Mouse (Mus musculus) left cerebral cortex, adult 8-10 months (tissue): Measurements from ENCODE around the gene Stambp. TPM values are rescaled to one million over a fixed set of nuclear protein-coding genes. Genes with fewer than 3 reads are reported as not detected.

ENCODE experiments used
- DNase-seq, 2 experiments: peaks; one replicate each; pipeline ENCODE4 v3.0.0; 2022; ENCODE audit warnings: low spot score in 2 of 2
- total RNA-seq, 4 experiments: library from RNA; stranded (reverse); gene quantifications; 2 replicates each; pipeline ENCODE4 v1.2.4; 2022

Stambp gene
- total RNA-seq, 4 experiments from 2014 or later, result 32.9 to 39.3 (median 37.3) TPM

DNA sequence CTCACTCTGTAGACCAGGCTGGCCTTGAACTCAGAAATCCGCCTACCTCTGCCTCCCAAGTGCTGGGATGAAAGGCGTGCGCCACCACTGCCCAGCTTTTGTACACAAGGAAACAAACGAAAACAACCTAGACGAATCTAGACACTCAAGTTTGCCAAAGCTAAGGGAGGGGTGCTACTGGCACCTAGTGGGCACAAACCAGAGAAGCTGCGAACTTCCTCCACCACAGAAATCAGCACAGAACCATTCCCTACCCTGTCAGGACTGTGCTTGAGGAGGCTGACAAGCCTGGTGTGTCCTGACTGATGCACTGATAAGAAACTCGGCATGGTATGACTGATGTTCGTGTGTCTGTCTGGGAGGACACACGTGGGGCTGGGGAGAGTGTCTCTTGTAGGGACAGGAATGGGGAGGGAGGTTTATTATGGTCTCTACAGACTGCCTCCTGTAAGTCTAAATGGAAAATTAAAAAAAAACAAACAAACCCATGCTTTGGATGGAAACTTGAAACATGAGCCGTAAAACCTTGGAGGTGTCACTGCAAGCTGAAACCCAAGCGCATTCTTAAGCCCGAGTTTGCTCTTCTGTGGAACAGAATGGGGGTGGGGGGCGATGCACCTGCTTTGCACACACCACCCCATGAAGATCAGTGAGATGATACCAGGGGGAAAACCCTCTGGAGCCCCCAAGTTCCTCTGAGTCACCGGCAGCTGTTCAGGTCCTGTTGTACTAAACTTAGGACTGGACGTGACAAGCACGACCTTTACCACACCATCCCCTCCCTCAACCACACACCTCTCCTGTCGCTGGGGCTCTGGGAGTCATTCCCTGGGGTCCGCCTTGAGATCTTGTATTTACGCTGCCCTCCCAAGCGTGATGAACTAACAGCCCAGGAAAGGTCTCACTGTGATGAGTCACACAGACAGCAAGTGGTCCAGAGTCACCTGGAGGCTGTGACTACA is 3.3 kb downstream of the Stambp start:
- no peak for DNase-seq

DNA sequence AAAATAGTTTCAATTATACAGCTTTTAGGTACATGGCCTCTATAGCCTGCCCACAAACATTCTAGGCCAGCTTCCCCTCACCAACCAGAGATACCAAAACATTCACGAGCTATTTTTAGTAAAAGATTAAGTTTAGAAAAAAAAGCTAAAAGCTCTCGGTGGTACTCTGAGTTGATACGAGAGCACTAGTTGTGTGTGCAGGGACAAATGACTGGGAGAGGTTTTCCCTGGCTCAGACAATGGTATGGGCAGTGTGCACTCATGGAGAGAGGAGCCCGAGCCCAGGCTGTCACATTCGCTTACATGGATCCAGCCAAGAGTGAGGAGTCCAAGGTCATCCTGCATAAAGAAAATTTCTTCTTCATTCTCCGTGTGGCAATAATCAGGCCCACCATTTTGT is 16.6 kb downstream of the Stambp start:
- DNase-seq, result no peak

DNA sequence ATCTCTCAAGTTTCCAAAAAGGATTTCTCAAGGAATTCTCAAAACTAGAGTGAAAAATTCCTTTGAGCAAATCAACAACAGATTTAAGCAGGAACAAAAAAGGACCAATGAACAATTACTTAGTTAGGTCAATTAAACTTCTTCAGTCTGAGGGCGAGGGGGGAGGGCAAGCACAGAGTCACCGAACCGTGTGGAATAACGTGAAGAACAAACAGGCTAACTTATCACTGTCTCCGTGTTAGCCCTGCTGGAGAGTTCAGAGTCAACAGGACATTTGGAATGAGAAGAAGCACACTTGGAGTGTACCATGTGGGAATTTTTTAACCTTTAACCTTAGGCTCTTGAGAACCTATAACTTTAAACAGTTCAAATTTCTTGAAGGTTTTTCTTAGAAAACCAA is 24.2 kb downstream of the Stambp start:
- DNase-seq, result no peak

DNA sequence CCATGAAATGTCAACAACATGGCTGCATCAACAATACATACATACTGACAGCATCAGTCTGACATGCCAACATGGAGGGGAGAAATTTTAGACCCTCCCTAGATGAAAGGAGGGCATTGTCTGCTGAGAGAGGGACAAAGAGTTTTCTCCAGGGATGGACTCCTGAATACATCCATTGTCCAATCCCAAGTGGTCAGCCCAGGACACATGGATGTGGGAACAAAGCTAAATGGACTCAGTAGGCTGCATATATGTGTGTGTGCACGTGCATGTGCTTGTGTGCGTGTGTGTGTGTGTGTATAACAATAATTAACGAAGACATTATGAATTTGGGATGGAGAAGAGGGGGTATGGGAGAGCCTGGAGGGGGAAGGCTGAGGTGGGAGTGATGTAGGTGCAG is 26.8 kb downstream of the Stambp start:
- no peak for DNase-seq

DNA sequence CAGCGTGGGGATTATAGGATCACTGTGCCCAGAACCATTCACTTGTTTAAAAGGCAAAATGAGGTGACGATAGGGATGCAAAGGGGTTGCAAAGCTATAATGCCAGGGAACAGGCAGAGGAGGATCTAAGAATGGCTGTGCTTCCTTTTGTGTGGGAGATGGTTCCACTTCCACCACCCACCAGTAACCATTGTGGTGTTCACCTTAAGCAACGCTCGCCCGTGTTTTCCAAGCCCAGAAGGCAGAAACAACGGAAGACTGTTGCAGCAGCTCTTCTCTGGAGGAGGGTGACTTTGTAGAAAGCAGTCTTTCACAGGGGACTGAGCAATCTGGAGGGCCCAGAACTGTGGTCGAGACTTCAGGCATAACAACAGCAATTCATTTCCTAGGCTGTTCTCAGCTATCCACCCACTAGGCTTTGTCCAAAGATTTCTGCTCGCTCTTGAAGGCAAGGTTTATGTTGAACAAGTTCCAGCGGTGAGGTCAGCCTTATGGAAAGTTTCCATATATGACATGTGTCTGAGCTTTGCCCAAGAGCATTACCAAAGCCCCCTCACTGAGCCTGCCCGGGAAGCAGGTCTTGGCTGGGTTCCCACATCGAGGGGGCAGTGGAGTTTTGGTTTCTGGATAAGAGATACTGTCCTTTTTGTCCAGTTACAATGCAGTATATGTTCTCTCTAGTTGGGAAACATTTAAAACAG is 30.6 kb downstream of the Stambp start:
- DNase-seq, result peak in 1 of 2 experiments; percentile 53

DNA sequence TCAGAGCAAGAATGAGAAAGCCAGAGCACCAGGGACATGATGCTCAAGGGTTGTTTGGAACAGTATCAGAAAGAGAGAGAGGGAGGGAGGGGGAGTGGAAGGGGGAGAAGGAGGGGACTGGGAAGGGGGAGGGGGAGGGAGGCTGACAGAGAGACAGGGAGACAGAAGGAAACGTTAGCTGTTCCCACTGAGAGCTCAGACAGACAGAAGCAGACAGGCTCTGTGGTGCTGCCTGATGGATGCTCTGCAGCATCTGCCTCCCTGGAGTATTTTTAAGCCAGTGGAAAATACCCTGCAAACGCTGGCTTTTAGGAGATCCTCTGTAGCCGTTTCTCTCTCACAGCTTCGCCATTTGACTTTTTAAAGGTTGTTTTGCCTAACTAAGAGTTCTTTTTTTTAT is 32.5 kb downstream of the Stambp start:
- DNase-seq, result peak in 1 of 2 experiments; percentile 43

DNA sequence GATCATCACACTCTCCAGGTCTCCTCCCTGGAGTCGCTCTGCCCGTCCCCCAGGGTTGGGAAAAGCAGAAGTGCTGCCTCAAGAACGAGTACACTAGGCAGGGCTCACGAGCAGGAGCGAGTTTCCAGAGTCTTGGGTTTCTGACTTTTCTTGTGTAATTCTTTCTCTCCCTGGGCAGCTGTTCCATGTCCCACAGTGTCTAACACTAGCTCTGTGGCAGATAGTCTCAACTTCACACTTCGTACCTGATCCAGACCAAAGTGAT is 35.8 kb downstream of the Stambp start:
- no peak for DNase-seq

DNA sequence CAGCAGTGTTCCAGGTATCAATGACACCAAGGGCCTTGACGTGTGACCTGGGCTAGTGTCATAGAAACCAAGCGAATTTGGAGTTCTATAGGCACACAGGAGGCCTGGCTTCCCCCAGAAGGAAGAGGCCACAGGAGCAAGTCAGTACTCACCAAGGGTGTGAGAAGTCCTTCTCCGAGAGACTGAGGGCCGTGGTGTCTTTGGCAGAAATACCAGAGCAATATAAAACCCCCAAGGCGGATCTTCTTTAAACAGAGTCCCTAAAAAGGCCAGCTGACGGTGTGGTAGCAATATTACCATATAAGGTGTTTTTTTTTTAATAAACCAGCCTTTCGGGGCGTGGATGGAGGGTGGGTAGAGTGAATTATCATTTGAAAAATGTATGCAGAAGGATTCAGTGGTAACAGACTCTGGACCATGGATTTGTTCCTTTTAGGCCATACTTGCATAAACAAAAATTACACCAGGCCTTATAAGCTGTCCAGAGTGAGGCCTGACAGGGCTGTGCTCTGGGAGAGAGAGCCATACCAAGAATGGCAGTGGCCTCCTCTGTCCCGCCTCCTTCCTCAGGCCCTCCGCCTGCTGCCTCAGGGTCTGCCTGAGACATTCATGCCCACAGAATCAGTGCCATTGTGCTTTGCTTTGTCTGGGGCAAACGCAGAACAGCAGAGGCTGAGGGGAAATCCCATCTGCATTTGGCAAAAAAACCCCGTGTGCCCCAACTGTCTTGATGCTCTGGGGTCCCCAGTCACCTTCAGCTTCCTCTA is 36.3 kb downstream of the Stambp start, which contains the start of gene Actg2:
Actg2 (minus strand) TSS at position 238 of the 767 bp plus-strand sequence.
- no peak for DNase-seq

DNA sequence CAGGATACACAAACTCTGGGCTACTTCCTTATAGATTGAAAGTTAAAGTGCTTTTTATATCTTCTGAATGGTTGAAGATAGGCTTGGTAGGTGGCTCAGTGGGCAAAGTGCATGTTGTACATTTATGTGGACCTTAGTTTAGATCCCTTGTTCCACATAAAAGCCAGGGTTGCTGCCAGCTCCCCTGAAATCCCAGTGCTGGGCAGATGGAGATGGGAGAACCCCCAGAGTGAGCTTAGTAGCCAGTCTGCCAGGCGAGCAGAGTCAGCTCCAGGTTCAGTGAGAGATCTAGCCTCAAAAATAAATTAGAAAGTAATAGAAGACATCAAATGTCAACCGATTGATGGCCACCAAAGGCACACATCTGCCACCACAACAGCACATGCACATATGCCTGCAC is 39.9 kb downstream of the Stambp start:
- no peak for DNase-seq

DNA sequence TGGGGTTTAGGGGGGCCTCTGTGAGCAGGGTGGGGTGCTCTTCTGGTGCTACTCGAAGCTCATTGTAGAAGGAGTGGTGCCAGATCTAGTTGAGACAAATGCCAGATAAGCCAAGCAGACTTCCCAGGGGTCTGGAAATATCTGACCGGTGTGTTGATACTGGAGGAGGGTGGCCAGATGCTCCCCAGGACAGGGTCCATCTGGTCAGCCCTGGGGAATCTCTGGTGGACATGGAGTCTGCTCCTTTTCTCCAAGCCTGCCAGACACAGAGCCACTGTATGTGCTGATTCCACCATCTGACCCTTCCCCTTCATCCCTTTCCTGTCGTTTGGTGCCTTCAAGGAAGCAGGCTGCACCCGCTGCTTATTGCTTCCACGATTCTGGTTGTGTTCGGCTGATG is 49.3 kb downstream of the Stambp start:
- no peak for DNase-seq

DNA sequence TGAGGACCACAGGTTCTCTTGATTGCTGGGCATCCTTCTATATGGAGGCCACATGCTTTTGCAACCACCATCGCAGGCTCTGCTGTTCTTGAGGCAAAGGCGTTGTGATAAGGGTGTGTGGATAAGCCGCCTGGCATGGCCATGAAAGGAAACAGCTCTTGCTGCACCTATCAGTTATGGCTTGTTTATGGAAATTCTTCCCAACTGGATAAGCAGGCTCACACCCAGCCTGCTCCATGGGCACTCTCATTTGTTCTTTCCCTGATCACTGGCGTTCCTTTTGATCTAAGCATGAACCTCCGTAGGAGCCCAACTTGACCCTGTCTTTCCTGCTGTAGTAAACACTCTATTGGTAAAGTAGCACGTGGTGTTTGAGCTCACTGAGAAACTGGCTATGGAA is 50.7 kb downstream of the Stambp start:
- DNase-seq, result no peak

DNA sequence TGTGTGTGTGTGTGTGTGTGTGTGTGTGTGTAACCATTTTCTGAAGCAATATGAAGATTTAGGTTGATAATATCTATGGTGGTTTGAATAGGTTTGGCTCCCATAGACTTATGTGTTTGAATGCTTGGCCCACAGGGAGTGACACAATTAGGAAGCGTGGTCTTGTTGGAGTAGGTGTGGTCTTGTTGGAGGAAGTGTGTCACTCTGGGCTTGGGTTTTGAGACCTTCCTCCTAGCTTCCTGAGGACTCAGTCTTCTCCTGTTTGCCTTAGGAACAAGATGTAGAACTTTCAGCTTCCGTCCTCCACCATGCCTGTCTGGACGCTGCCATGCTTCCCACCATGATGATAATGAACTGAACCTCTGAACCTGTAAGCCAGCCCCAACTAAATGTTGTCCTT is 53.9 kb downstream of the Stambp start:
- no peak for DNase-seq

DNA sequence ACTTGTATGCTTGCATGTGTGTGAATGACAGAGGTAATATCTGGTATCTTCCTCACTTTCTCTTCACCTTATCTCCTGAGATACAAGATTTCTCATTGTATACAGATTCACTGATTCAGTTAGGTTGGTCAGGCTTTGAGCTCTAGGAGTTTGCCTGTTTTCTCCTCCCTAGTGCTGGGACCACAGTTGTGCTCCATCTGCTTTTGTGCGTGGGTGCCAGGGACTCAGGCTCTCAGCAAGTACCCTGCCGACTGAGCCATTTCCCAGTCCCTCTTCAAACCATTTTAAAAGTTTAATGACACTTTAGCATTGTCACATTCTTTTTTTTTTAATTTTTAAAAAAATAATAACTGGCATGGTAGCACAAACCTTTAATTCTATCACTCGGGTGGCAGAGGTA is 57.4 kb downstream of the Stambp start:
- no peak for DNase-seq

DNA sequence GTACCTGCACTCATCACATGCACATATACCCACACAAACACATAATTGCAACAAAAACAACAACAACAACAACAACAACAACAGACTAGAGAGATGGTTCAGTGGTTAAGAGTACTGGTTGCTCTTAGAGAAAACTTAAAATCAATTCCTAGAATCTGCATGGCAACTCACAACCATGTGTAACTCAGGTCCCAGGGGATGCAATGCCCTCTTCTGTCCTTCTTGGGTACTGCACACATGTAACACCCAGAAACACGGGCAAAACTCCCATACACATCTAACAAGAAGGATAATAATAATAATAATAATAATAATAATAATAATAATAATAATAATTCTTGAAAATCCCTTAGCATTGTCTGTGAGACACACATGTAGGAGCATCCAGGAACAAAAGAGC is 60.0 kb downstream of the Stambp start:
- DNase-seq, result no peak

DNA sequence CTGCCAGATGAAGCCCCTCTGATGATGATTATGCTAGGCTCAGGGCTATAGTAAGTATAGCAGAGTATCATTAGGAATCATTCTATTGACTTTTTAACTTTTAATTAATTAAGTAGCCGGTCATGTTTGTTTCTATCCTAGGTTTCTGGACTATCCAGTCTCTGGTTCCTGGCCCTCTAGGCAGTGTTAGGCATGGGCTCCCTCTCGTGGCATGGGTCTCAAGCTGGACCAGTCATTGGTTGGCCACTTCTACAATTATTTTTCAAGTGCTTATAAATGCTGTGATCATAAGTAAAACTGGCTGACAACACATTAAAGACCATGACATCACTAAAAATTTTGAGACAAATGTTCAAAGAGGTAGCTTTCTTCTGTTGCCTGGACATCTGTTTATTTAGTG is 62.3 kb downstream of the Stambp start:
- no peak for DNase-seq

DNA sequence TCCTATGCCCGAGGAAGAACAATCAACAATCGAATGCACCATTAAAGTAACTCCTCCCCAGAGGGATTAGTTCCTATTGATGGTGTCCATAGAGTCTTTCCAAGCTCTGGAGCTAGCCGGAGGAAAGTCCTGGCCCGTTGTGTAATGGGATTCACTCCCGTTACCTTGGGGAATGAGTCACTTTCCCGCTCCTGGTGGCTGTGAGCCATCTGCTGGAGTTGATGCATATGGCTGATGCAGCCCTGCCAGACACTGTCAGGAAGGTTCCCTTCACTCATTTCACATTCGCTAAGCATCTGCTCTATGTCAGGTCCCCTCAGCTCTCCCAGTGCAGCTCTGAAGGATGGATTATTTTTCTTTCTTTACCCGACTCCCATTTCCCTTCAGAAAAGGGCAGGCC is 63.1 kb downstream of the Stambp start:
- peak in 1 of 2 experiments; percentile 66 for DNase-seq

DNA sequence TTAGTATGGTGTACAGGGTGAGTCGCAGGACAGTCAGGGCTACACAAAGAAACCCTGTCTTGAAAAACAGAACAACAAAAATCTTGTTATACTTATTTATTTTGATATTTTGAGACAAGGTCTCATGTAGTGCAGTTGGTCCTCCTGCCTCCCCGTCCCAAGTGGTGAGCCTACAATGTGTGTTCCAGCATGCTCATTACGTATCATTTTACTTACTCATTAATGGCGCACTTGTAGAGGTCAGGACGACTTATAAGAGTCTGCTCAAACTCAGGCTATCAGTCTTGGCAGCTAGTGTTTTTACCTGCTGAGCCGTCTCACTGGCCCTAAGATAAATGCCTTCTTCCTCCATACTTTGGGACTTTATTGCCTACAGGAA is 65.4 kb downstream of the Stambp start:
- no peak for DNase-seq

DNA sequence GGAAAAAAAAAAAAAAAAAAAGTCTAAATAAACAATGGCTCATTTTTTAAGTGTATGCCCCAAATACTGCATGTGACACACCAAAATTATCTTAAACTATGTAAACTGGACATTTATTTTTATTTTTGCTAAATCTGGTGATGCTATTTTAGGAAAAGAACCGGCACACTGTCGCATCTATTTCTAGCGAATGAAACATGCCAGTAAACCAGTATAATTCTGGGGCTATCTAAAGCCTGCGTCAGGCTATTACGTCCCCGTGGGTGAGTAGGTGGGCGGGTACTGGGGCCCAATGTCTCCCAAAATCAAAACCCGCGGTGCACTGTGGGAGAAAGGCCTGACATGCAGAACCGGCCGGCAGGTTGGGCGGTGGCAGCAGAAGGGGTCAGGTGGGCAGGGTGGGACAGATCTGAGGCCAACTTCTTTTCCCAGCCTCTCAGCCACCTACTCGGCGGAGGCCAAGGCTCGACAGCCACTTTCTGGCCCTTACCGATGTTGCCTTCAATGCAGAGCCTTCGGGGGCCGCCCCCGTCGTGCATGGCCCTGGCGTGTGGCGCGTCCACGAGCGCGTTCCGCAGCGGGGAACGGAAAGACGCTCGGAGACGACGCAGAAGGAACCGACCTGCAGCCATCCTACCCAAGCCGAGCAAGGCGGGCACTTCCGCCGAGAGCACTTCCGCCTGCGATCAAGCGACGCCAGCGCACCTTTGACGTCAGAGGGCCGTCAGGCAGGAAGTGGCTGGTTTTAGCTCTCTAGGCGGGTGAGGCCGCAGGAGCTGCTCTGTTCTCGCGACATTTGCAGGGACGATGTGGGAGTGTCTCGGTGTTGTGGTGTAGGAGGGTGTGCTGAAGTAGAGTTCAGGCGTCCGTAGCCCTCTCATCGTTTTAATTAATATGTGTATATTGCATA is 66.0 kb downstream of the Stambp start, which contains the start of gene Dguok:
Dguok (minus strand) TSS at position 712 of the 910 bp plus-strand sequence.
- DNase-seq, result peak; percentile 88 to 99

DNA sequence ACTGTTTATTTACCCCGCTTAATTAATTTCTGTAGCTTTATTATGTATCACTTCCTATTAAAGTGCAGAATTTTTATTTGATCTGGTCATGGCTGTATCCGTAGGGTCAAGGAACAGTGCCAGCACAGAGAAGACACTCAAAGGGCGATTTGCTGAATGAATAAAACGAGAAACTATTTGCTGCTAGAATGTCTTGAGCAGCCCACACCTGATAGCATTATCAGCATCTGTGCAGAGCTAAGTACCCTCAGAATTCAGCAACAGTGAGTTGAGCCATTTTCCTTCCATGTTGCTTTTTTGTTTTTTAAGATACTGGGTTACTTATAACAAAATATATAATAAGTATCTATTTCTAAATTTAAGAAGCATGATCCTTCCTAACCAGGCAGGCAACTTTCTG is 67.0 kb downstream of the Stambp start:
- DNase-seq, result no peak

DNA sequence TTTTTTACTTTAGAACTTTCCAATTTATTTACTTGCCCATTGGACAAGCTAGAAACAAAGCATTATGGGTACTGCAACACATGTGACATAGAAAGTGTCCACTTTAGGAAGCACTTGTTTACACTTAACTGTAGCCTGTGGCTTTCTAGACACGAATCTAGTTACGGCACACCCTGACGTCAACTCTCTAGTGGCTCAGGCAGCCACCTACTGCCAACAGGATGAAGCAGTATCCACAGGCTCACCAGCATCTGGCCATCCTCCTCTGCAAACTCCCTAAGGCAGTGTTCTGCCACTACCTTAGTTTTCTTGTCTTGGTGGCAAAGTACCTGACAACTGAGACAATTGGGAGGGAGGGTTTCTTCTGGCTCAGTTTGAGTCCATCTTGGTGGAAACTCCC is 69.2 kb downstream of the Stambp start:
- no peak for DNase-seq

DNA sequence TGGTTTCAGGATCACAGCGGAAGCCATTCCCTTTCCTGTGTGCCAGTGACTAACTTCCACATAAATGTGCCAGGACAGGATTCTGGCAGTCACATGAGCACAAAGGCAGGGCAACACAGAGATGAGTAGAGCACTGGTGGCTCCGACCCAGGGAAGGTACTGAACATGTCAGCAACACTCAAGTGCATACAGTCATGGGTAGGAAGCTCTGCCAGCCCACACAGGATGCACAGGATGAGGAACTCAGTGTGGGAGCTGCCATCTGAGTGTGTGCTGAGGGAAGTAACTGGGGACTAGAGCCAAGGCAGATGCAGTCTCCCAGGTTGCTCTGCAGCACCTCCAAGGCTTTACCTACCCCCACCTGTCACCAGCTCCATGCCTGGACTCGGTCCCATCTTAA is 69.9 kb downstream of the Stambp start:
- DNase-seq, result peak in 1 of 2 experiments; percentile 75
